Mouse (Mus musculus) kidney, adult 10 weeks (tissue): Measurements from ENCODE around the gene Azgp1. TPM values are rescaled to one million over a fixed set of nuclear protein-coding genes. Genes with fewer than 3 reads are reported as not detected.

ENCODE experiments used
- polyA plus RNA-seq: library from polyadenylated mRNA; stranded (reverse); fragments of 350-450 nt; fragmentation: Illumina TruSeq; extraction: RNeasy Lipid Tissue Mini Kit (QIAGEN cat#74804); gene quantifications from one replicate; pipeline ENCODE4 v1.2.3, GENCODE M21; 2014; ENCODE audit warnings: low read depth, low replicate concordance

The Azgp1 gene
- polyA plus RNA-seq = 14.1 TPM

DNA sequence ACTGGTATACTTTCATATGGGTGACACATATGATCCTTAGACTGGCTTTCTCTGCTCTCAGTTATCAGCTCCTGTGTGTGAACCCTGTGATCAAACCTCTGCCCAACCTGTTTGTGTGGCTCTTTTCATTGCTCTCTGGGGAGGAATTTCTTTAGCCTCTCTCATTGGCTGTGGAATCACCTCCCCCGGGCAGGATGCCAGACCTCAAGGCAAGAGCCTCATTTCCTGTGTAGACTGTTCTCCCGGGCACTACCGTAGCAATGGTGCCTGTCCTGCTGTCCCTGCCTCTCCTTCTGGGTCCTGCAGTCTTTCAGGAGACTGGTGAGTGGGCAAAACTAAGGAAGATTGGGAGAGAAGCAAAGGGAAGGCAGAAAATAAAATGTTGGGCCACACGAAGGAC is at the start of gene Azgp1:
Gene Azgp1, plus strand, starts transcription at position 221 of the 400 bp plus-strand sequence.

DNA sequence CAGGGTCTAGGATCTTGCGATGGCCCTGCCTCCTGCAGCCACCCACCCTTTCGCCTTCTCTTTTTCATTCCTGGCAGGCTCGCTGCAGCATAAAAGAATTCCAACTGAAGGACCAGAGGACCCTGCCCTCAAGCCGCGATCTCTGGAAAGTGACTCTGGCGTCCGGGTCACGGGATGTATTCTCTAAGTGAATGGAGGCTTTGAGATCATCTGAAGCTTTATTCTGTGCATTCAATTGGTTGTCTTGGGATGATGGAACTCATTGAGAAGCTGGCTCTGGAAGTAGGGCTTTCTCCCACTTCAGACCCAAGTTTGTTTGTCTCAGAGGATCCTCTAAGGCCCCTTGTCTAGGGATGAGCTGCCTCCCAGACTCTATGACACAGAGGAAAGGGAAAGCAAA is 18.4 kb upstream of the Azgp1 start, which contains the start of gene Gjc3:
Gene Gjc3, minus strand, starts transcription at position 154 of the 400 bp plus-strand sequence.

GRCm38 (mm10) chr5:138020961-138021479 is 39.7 kb downstream of the Azgp1 start, which contains the start of the genes Smok3a and Smok3b:
TSS of gene Smok3a (plus strand) at chr5:138021261.
TSS of gene Smok3b (plus strand) at chr5:138021429.

Other genes with a start within 250 kb of the Azgp1 start
- gene Nyap1, start 239.9 kb upstream of the Azgp1 start, polyA plus RNA-seq = 0.16 TPM
- 0.36 TPM for gene Tsc22d4, start 235.8 kb upstream of the Azgp1 start, polyA plus RNA-seq
- not detected for gene Ppp1r35, start 202.7 kb upstream of the Azgp1 start, polyA plus RNA-seq
- 8.0 TPM for gene Mepce, start 193.9 kb upstream of the Azgp1 start, polyA plus RNA-seq
- 5.1 TPM for gene Zcwpw1, start 193.7 kb upstream of the Azgp1 start, polyA plus RNA-seq
- not detected for gene Pilra, start 145.2 kb upstream of the Azgp1 start, polyA plus RNA-seq
- 0.65 TPM for gene Pilrb1, start 123.4 kb upstream of the Azgp1 start, polyA plus RNA-seq
- gene Pilrb2, start 109.7 kb upstream of the Azgp1 start, polyA plus RNA-seq = not detected
- gene Cyp3a13, start 59.9 kb upstream of the Azgp1 start, polyA plus RNA-seq = 1.7 TPM
- not detected for gene Gjc3, start 18.4 kb upstream of the Azgp1 start, polyA plus RNA-seq
- gene Smok3a, start 39.7 kb downstream of the Azgp1 start, polyA plus RNA-seq = not detected
- not detected for gene Smok3b, start 39.9 kb downstream of the Azgp1 start, polyA plus RNA-seq
- gene Smok3c, start 71.7 kb downstream of the Azgp1 start, polyA plus RNA-seq = not detected
- 50.9 TPM for gene Zkscan1, start 103.6 kb downstream of the Azgp1 start, polyA plus RNA-seq
- gene Zscan21, start 135.4 kb downstream of the Azgp1 start, polyA plus RNA-seq = 17.5 TPM
- 16.9 TPM for gene Zfp113, start 174.2 kb downstream of the Azgp1 start, polyA plus RNA-seq
- gene Cops6, start 179.6 kb downstream of the Azgp1 start, polyA plus RNA-seq = 75.6 TPM
- 4.8 TPM for gene Ap4m1, start 190.5 kb downstream of the Azgp1 start, polyA plus RNA-seq
- 6.9 TPM for gene Mcm7, start 190.9 kb downstream of the Azgp1 start, polyA plus RNA-seq
- gene Taf6, start 205.9 kb downstream of the Azgp1 start, polyA plus RNA-seq = 2.7 TPM
- 9.6 TPM for gene Cnpy4, start 206.0 kb downstream of the Azgp1 start, polyA plus RNA-seq
- gene Mblac1, start 212.8 kb downstream of the Azgp1 start, polyA plus RNA-seq = 0.36 TPM
- not detected for gene Nxpe5, start 244.4 kb downstream of the Azgp1 start, polyA plus RNA-seq